19 mouse cellular contexts compared by ENCODE assay signal in genomic region chr4:86987846-86988245, GRCm38 (mm10).
DNase-seq lines count a peak whose midpoint lies in the region; ATAC-seq and TF ChIP-seq lines count a peak whose summit lies in the region.
"Had no signal": no experiment of that assay in that cellular context is flagged by ENCODE, and none has a peak within 500 bp of the region (broad histone marks: within the 10 kb centered on the region; RNA-seq: fewer than 3 reads in every experiment).

No protein-coding gene starts in this region.

- H3K4me2 ChIP-seq in kidney, embryonic 14.5 days (replicated peaks; ENCODE audit: low read depth, low read length) = no peak overlapping the region
- H3K4me2 ChIP-seq in kidney, postnatal 0 days (ENCODE audit: low read length) = no peak overlapping the region
- H3K4me2 ChIP-seq: embryonic facial prominence, embryonic 13.5 days; forebrain, embryonic 12.5 days; heart, embryonic 11.5 days; hindbrain, embryonic 14.5 days had no signal

- no peak for TF ChIP-seq POLR2A in cerebellum, adult 2 months (IDR thresholded peaks at IDR 0.05; ENCODE audit: borderline replicate concordance, insufficient read depth, low read length)

- peak; percentile 32 for DNase-seq in kidney, adult 11 months
- DNase-seq in kidney, adult 8-10 months = peak; percentile 20 to 35
- DNase-seq in kidney, postnatal 0 days (ENCODE audit: low spot score) = no peak
- peak; percentile 41 to 47 for DNase-seq in kidney, postnatal 36 days
- no peak for DNase-seq in cerebellum, adult 2 months
- DNase-seq in cerebellum, postnatal 14 days = no peak
- DNase-seq: adrenal gland, adult 2 months; adrenal gland, postnatal 25 days; cerebellum, adult 18-20 months; cerebellum, postnatal 36 days; gastrocnemius, postnatal 10 days; heart, adult 2 months had no signal

- H3K4me3 ChIP-seq in kidney, embryonic 14.5 days (ENCODE audit: low read length) = no peak overlapping the region
- H3K4me3 ChIP-seq in kidney, postnatal 0 days (replicated peaks; ENCODE audit: low read depth, low read length) = no peak overlapping the region
- H3K4me3 ChIP-seq in cerebellum, adult 2 months (replicated peaks; ENCODE audit: insufficient read depth, low read depth, low read length) = no peak overlapping the region
- H3K4me3 ChIP-seq: embryonic facial prominence, embryonic 13.5 days; forebrain, embryonic 12.5 days; heart, adult 2 months; hindbrain, embryonic 10.5 days had no signal

- no peak for TF ChIP-seq CTCF in kidney, postnatal 0 days (IDR thresholded peaks at IDR 0.05; ENCODE audit: low read depth)
- TF ChIP-seq CTCF in cerebellum, adult 2 months (IDR thresholded peaks at IDR 0.05; ENCODE audit: borderline replicate concordance, insufficient read depth, low read depth, low read length) = no peak

- H3K36me3 ChIP-seq in kidney, embryonic 14.5 days (ENCODE audit: control insufficient read depth, insufficient read depth, low read length) = no peaks in the 10 kb centered on the region
- no peaks in the 10 kb centered on the region for H3K36me3 ChIP-seq in kidney, postnatal 0 days (ENCODE audit: insufficient read depth, low read length)
- H3K36me3 ChIP-seq: embryonic facial prominence, embryonic 13.5 days; forebrain, embryonic 12.5 days; hindbrain, embryonic 10.5 days had no signal

- no peaks in the 10 kb centered on the region for H3K4me1 ChIP-seq in kidney, embryonic 14.5 days (ENCODE audit: control insufficient read depth, insufficient read depth, low read length)
- H3K4me1 ChIP-seq in kidney, postnatal 0 days (replicated peaks; ENCODE audit: insufficient read depth, low read length) = no peaks in the 10 kb centered on the region
- no peaks in the 10 kb centered on the region; the same call in 1 of the 2 replicates for H3K4me1 ChIP-seq in cerebellum, adult 2 months (ENCODE audit: control insufficient read depth, insufficient read depth, low read length)

- no peak overlapping the region for H3K9ac ChIP-seq in kidney, embryonic 14.5 days (ENCODE audit: low read depth, low read length)
- H3K9ac ChIP-seq in kidney, postnatal 0 days (ENCODE audit: low read depth, low read length) = no peak overlapping the region
- H3K9ac ChIP-seq: embryonic facial prominence, embryonic 13.5 days; forebrain, embryonic 12.5 days; hindbrain, embryonic 14.5 days had no signal

- no peak for ATAC-seq in kidney, embryonic 14.5 days (ENCODE audit: low FRiP score, low TSS enrichment)
- ATAC-seq in kidney, postnatal 0 days (replicated peaks; ENCODE audit: low FRiP score, low read depth) = 0 out of 2 replicates have a peak, but pooled peaks have one; percentile 43
- ATAC-seq: forebrain, embryonic 16.5 days had no signal

- H3K9me3 ChIP-seq in kidney, embryonic 14.5 days (ENCODE audit: control insufficient read depth, low read length) = no peaks in the 10 kb centered on the region
- H3K9me3 ChIP-seq in kidney, postnatal 0 days (replicated peaks; ENCODE audit: low read length) = no peaks in the 10 kb centered on the region
- H3K9me3 ChIP-seq: embryonic facial prominence, embryonic 13.5 days; forebrain, embryonic 12.5 days; hindbrain, embryonic 10.5 days had no signal

- no peaks in the 10 kb centered on the region for H3K27me3 ChIP-seq in kidney, embryonic 14.5 days (ENCODE audit: control insufficient read depth, insufficient read depth, low read length)
- no peaks in the 10 kb centered on the region for H3K27me3 ChIP-seq in kidney, postnatal 0 days (ENCODE audit: insufficient read depth, low read length)
- no peaks in the 10 kb centered on the region for H3K27me3 ChIP-seq in cerebellum, adult 2 months (ENCODE audit: control insufficient read depth, insufficient read depth, low read length)
- H3K27me3 ChIP-seq: embryonic facial prominence, embryonic 13.5 days; forebrain, embryonic 12.5 days had no signal

- no peak overlapping the region for H3K27ac ChIP-seq in kidney, embryonic 14.5 days (ENCODE audit: low read depth, low read length)
- no peak overlapping the region for H3K27ac ChIP-seq in kidney, postnatal 0 days
- H3K27ac ChIP-seq in cerebellum, adult 2 months (ENCODE audit: insufficient read depth, low read length) = no peak overlapping the region
- H3K27ac ChIP-seq: embryonic facial prominence, embryonic 13.5 days; forebrain, embryonic 12.5 days; heart, adult 2 months; hindbrain, embryonic 10.5 days; hindbrain, embryonic 14.5 days had no signal

- 88% methylated on average over 4 of the region's 4 CpGs for WGBS in kidney, embryonic 14.5 days
- WGBS in kidney, postnatal 0 days = 73% methylated on average over 4 of the region's 4 CpGs
- WGBS in cerebellum, adult 2 months = 87% methylated on average over 4 of the region's 4 CpGs

Comparison
In these comparisons a context has a peak if more than half of its experiments do, and no peak if none do; other contexts are left out.
1. DNase-seq: peak in kidney, adult 11 months (single experiment), kidney, adult 8-10 months (2 of 2) and kidney, postnatal 36 days (2 of 2); none in kidney, postnatal 0 days (single experiment), cerebellum, adult 2 months (0 of 2) and cerebellum, postnatal 14 days (0 of 2).